Mouse (Mus musculus): ENCODE measurements around the gene B230104I21Rik. TPM values are rescaled to one million over a fixed set of nuclear protein-coding genes. Genes with fewer than 3 reads are reported as not detected.

The B230104I21Rik gene
- not detected in 2 replicates for polyA plus RNA-seq (2014; fragmentation: Nextera tagmentation; extraction: Ambion mirVana)

- H3K9ac ChIP-seq (replicated peaks; ENCODE audit: low read length): peak within 1 kb of the TSS; percentile 2; the same call in 1 of the 2 replicates
- no peak within 1 kb of the TSS for H3K4me3 ChIP-seq (ENCODE audit: low read depth, low read length)
- DNase-seq (ENCODE audit: low spot score) (no peak), ATAC-seq (replicated peaks; ENCODE audit: insufficient number of reproducible peaks, low FRiP score, low TSS enrichment, low read depth) (no peak)
- no peaks in the 10 kb centered on the region for H3K27me3 ChIP-seq (ENCODE audit: control insufficient read depth, insufficient read depth, low read length)
- 83% methylated on average over 12 of the region's 12 CpGs for WGBS
- no peak within 1 kb of the TSS for H3K4me2 ChIP-seq (ENCODE audit: low read depth, low read length)
- no peaks in the 10 kb centered on the region for H3K36me3 ChIP-seq (replicated peaks; ENCODE audit: control insufficient read depth, insufficient read depth, low read depth, low read length)
- peak within 1 kb of the TSS; percentile 28 for H3K27ac ChIP-seq (replicated peaks; ENCODE audit: low read depth, low read length)
- H3K4me1 ChIP-seq (ENCODE audit: control insufficient read depth, insufficient read depth, low read length): peaks cover 4% of the 10 kb centered on the region; the same call in 1 of the 2 replicates
- H3K9me3 ChIP-seq (replicated peaks; ENCODE audit: control insufficient read depth, low read length): no peaks in the 10 kb centered on the region
Observed at GRCm38 (mm10) chr4:154335761-154336160, at the start of gene B230104I21Rik. Gene B230104I21Rik (plus strand): TSS chr4:154336127.

DNA sequence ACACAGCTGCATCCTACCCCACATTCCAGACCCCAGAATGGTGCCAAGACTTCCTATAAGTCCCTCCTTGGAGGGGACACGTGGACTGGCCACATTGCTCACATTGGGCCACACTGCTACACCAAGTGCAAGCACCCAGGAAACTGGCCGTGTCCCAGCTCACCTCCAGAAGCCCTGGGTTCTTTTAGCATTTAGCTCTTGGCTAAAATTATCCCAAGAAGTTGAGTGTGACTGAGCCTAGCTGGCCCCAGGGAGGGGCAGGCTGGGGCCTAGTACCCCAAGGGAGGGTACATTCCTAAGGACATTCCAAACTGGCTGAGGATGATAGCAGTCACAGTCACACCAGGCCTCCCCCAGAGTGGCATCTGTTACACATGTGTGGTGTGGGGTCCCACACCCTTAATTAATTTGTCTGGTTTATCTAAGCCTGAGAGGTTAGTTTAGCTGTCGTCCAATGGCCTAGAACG, 42.2 kb upstream of the B230104I21Rik start:
- Histone ChIP-seq H3K9me3 (replicated peaks; ENCODE audit: control insufficient read depth, low read length) (no peaks in the 10 kb centered on the region), H3K27me3 (ENCODE audit: control insufficient read depth, insufficient read depth, low read length) (no peaks in the 10 kb centered on the region), H3K4me3 (ENCODE audit: low read depth, low read length) (no peak overlapping the region), H3K27ac (replicated peaks; ENCODE audit: low read depth, low read length) (no peak overlapping the region), H3K9ac (replicated peaks; ENCODE audit: low read length) (no peak overlapping the region), H3K36me3 (replicated peaks; ENCODE audit: control insufficient read depth, insufficient read depth, low read depth, low read length) (no peaks in the 10 kb centered on the region), H3K4me2 (ENCODE audit: low read depth, low read length) (no peak overlapping the region), H3K4me1 (ENCODE audit: control insufficient read depth, insufficient read depth, low read length) (peaks cover 6% of the 10 kb centered on the region; the same call in 1 of the 2 replicates)
- ATAC-seq (replicated peaks; ENCODE audit: insufficient number of reproducible peaks, low FRiP score, low TSS enrichment, low read depth) (no peak), DNase-seq (ENCODE audit: low spot score) (peak; percentile 12)
- WGBS: 49% methylated on average over 4 of the region's 4 CpGs

DNA sequence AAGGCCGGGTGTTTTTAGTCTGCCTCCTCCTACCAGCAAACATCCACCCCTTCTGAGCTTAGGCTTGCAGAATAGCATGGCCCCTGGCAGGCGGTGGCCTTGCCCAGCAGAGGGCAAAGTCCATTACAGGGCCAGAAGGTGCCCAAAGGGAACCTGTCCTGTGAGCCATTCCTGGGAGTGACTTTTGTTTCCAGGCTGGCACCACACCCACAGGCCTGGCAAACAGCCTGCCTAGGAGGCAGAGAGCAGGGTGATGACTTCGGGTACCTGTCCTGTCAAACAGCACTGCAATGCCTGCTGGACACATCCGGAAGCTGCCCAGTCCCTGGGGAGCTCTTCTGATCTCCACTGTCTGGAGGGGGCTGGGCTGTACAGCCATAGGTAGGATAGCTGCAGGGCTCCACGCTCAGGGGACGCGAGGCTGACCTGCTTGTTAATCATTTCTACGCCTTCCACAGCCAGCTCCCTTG, 41.6 kb upstream of the B230104I21Rik start:
- Histone ChIP-seq H3K4me3 (ENCODE audit: low read depth, low read length) (no peak overlapping the region), H3K4me1 (ENCODE audit: control insufficient read depth, insufficient read depth, low read length) (peaks cover 6% of the 10 kb centered on the region; the same call in 1 of the 2 replicates), H3K27me3 (ENCODE audit: control insufficient read depth, insufficient read depth, low read length) (no peaks in the 10 kb centered on the region; the same call in 1 of the 2 replicates), H3K9ac (replicated peaks; ENCODE audit: low read length) (no peak overlapping the region), H3K36me3 (replicated peaks; ENCODE audit: control insufficient read depth, insufficient read depth, low read depth, low read length) (no peaks in the 10 kb centered on the region), H3K4me2 (ENCODE audit: low read depth, low read length) (no peak overlapping the region), H3K27ac (replicated peaks; ENCODE audit: low read depth, low read length) (no peak overlapping the region), H3K9me3 (replicated peaks; ENCODE audit: control insufficient read depth, low read length) (no peaks in the 10 kb centered on the region)
- ATAC-seq (replicated peaks; ENCODE audit: insufficient number of reproducible peaks, low FRiP score, low TSS enrichment, low read depth): no peak
- 31% methylated on average over 8 of the region's 8 CpGs for WGBS
- DNase-seq (ENCODE audit: low spot score): no peak

DNA sequence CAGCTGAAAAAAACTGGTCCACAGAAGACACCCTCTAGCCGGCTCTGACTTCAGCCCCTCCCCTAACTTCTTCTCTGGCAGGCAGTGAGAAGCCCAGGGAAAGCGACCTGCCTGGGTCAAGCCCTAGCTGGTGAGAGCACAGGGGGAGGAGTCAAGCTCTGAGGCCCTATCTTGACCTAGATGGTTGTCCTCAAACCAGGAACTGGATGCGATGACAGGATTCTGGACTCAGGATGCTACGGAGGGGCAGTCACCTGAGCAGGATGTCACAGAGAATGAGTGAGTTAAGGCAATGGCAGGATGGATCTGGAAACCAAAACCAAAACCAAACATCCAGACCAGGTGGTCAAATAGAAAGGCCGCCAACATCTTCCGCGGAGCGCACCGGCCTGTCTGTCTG, 38.2 kb upstream of the B230104I21Rik start:
- H3K27ac ChIP-seq (replicated peaks; ENCODE audit: low read depth, low read length): no peak overlapping the region
- H3K4me3 ChIP-seq (ENCODE audit: low read depth, low read length): no peak overlapping the region
- H3K4me1 ChIP-seq (ENCODE audit: control insufficient read depth, insufficient read depth, low read length): peaks cover 8% of the 10 kb centered on the region; the same call in 1 of the 2 replicates
- 32% methylated on average over 9 of the region's 9 CpGs for WGBS
- H3K9me3 ChIP-seq (replicated peaks; ENCODE audit: control insufficient read depth, low read length): no peaks in the 10 kb centered on the region
- DNase-seq (ENCODE audit: low spot score) (peak; percentile 35), ATAC-seq (replicated peaks; ENCODE audit: insufficient number of reproducible peaks, low FRiP score, low TSS enrichment, low read depth) (no peak)
- no peak overlapping the region for H3K9ac ChIP-seq (replicated peaks; ENCODE audit: low read length)
- peaks cover 12% of the 10 kb centered on the region for H3K27me3 ChIP-seq (ENCODE audit: control insufficient read depth, insufficient read depth, low read length)
- no peak overlapping the region for H3K4me2 ChIP-seq (ENCODE audit: low read depth, low read length)
- no peaks in the 10 kb centered on the region for H3K36me3 ChIP-seq (replicated peaks; ENCODE audit: control insufficient read depth, insufficient read depth, low read depth, low read length)

DNA sequence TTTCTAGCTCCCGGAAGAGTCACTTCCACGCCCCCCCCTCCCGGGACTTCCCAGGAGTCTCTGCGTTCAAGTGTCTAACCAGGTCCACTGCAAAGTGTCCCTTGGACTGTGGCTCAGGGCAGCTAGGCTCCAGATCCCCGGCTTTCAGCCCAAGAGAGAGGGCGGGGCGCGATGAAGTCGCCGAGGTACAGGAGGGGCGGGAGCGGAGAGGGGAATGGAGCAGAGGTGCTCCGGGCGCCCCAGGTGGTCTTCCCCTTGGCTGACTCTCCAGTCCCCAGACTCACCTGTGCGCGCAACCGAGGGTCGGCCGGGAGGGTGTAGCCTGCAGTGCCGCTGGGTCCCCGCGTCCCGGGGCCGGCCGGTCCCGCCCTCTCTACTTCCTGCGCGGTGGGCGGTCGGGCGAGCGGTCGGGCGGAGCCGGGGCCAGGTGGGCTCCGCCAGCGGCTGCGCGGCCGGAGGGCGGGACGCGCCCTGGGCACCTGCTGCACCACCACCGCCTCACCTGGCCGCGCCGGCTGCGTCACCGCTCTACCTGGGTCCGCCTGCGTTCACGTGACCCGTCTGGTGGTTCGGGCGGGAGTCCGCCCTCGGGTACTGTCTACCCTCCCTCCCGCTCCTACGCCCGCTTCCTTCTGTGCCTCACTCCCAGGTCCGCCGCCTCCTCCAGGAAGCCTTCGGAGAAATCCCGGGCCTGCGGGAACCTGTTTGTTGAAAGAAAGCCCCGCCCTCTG, 36.2 kb upstream of the B230104I21Rik start:
- Histone ChIP-seq H3K27me3 (ENCODE audit: control insufficient read depth, insufficient read depth, low read length) (peaks cover 12% of the 10 kb centered on the region), H3K36me3 (replicated peaks; ENCODE audit: control insufficient read depth, insufficient read depth, low read depth, low read length) (no peaks in the 10 kb centered on the region), H3K4me3 (ENCODE audit: low read depth, low read length) (peak overlapping the region; percentile 52), H3K4me2 (ENCODE audit: low read depth, low read length) (peak overlapping the region; percentile 96), H3K9ac (replicated peaks; ENCODE audit: low read length) (peak overlapping the region; percentile 53), H3K27ac (replicated peaks; ENCODE audit: low read depth, low read length) (no peak overlapping the region), H3K9me3 (replicated peaks; ENCODE audit: control insufficient read depth, low read length) (no peaks in the 10 kb centered on the region), H3K4me1 (ENCODE audit: control insufficient read depth, insufficient read depth, low read length) (peaks cover 4% of the 10 kb centered on the region; the same call in 1 of the 2 replicates)
- peak; percentile 24; the same call in 1 of the 2 replicates for ATAC-seq (replicated peaks; ENCODE audit: insufficient number of reproducible peaks, low FRiP score, low TSS enrichment, low read depth)
- under 1% methylated on average over 48 of the region's 66 CpGs for WGBS
- DNase-seq (ENCODE audit: low spot score): peak; percentile 64

DNA sequence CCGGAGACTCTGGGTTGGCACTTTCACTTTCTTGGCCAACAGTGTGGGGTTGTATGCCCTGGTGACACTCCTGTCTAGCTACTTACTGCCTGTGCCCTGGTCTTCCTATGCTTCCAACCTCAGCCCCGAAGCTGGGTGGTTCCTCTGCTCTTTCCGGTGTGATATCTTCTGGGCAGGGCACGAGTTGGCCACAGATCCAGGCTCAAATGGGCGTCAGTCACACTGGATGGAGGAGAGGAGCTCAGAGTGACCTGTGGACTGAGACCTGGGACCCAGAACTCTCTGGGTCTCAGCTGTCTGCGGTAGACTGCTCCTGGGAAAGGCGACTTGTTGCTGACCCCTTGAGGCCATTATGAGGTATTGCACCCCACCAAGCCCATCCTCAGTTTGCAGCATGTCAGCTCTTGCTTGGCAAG, 34.5 kb upstream of the B230104I21Rik start, which contains the start of gene Arhgef16:
Gene Arhgef16 (minus strand): TSS at position 211 of the 416 bp plus-strand sequence.
- WGBS: 25% methylated on average over 7 of the region's 7 CpGs
- H3K36me3 ChIP-seq (replicated peaks; ENCODE audit: control insufficient read depth, insufficient read depth, low read depth, low read length): no peaks in the 10 kb centered on the region
- H3K27me3 ChIP-seq (ENCODE audit: control insufficient read depth, insufficient read depth, low read length): peaks cover 12% of the 10 kb centered on the region
- H3K4me1 ChIP-seq (ENCODE audit: control insufficient read depth, insufficient read depth, low read length): peaks cover 4% of the 10 kb centered on the region; the same call in 1 of the 2 replicates
- DNase-seq (ENCODE audit: low spot score): peak; percentile 82
- H3K27ac ChIP-seq (replicated peaks; ENCODE audit: low read depth, low read length): no peak within 1 kb of the TSS
- no peak within 1 kb of the TSS for H3K9ac ChIP-seq (replicated peaks; ENCODE audit: low read length)
- ATAC-seq (replicated peaks; ENCODE audit: insufficient number of reproducible peaks, low FRiP score, low TSS enrichment, low read depth): peak; percentile 32; the same call in 1 of the 2 replicates
- H3K4me2 ChIP-seq (ENCODE audit: low read depth, low read length): no peak within 1 kb of the TSS
- H3K9me3 ChIP-seq (replicated peaks; ENCODE audit: control insufficient read depth, low read length): no peaks in the 10 kb centered on the region
- H3K4me3 ChIP-seq (ENCODE audit: low read depth, low read length): no peak within 1 kb of the TSS

- no peak for DNase-seq (ENCODE audit: low spot score)
- no peak for ATAC-seq (replicated peaks; ENCODE audit: insufficient number of reproducible peaks, low FRiP score, low TSS enrichment, low read depth)
- Histone ChIP-seq H3K9ac (replicated peaks; ENCODE audit: low read length) (no peak overlapping the region), H3K9me3 (replicated peaks; ENCODE audit: control insufficient read depth, low read length) (no peaks in the 10 kb centered on the region), H3K36me3 (replicated peaks; ENCODE audit: control insufficient read depth, insufficient read depth, low read depth, low read length) (no peaks in the 10 kb centered on the region), H3K27ac (replicated peaks; ENCODE audit: low read depth, low read length) (no peak overlapping the region), H3K27me3 (ENCODE audit: control insufficient read depth, insufficient read depth, low read length) (no peaks in the 10 kb centered on the region), H3K4me2 (ENCODE audit: low read depth, low read length) (no peak overlapping the region), H3K4me3 (ENCODE audit: low read depth, low read length) (no peak overlapping the region), H3K4me1 (ENCODE audit: control insufficient read depth, insufficient read depth, low read length) (no peaks in the 10 kb centered on the region)
- WGBS: 84% methylated on average over 2 of the region's 2 CpGs
Observed at GRCm38 (mm10) chr4:154309131-154309530, 26.8 kb upstream of the B230104I21Rik start.

Data from embryonic facial prominence, embryonic 11.5 days (tissue).